Mouse (Mus musculus): ENCODE measurements around the gene Ube2m. TPM values are rescaled to one million over a fixed set of nuclear protein-coding genes. Genes with fewer than 3 reads are reported as not detected.

Gene Ube2m
- polyA plus RNA-seq, 1 experiment = 195 TPM

GRCm38 (mm10) chr7:13037366-13037765 is 709 bp downstream of the Ube2m start:
- H3K4me3 ChIP-seq (ENCODE audit: low read depth, low read length) = peak overlapping the region; percentile 82
- H3K27me3 ChIP-seq (ENCODE audit: control insufficient read depth, insufficient read depth, low read length, poor library complexity, severe bottlenecking) = no peaks in the 10 kb centered on the region
- no peak for TF ChIP-seq EP300 (IDR thresholded peaks at IDR 0.05; ENCODE audit: insufficient read depth, low read depth, low read length)
- no peak for TF ChIP-seq CTCF (IDR thresholded peaks at IDR 0.05; ENCODE audit: low read depth, low read length)
- no peak for TF ChIP-seq POLR2A (IDR thresholded peaks at IDR 0.05; ENCODE audit: insufficient read depth, low read length)
- peak overlapping the region; percentile 78 for H3K9ac ChIP-seq (ENCODE audit: low read depth, poor library complexity, severe bottlenecking)
- peak overlapping the region; percentile 55 for H3K27ac ChIP-seq (ENCODE audit: insufficient read depth, low read length)
- H3K9me3 ChIP-seq (replicated peaks; ENCODE audit: control insufficient read depth, insufficient read depth, low read length, poor library complexity, severe bottlenecking) = no peaks in the 10 kb centered on the region
- H3K36me3 ChIP-seq (ENCODE audit: control insufficient read depth, insufficient read depth, low read length, poor library complexity, severe bottlenecking) = peaks cover 16% of the 10 kb centered on the region; the same call in 1 of the 2 replicates
- H3K4me1 ChIP-seq (ENCODE audit: control insufficient read depth, insufficient read depth, low read length) = no peaks in the 10 kb centered on the region

DNA sequence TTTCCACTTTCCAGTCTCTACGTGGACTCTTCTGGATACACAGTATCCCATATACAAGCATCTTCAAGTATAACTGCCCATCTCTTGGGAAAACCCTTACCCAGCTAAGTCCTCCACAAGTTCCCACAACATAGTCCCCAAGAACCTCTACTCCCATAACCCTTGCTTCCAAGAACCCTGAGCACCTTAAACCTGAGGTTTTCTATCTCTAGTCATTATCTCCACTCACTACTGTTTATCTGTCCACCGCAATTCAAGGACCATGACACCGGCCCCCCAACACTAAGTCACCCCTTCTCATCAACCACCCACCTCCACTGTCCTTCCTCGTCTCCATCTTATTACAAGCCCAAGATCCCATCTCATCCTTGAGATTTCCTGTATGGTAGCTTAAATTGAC is 1.3 kb downstream of the Ube2m start:
- H3K36me3 ChIP-seq (ENCODE audit: control insufficient read depth, insufficient read depth, low read length, poor library complexity, severe bottlenecking) = peaks cover 21% of the 10 kb centered on the region
- H3K4me1 ChIP-seq (ENCODE audit: control insufficient read depth, insufficient read depth, low read length) = no peaks in the 10 kb centered on the region
- peak overlapping the region; percentile 78 for H3K9ac ChIP-seq (ENCODE audit: low read depth, poor library complexity, severe bottlenecking)
- H3K27ac ChIP-seq (ENCODE audit: insufficient read depth, low read length) = peak overlapping the region; percentile 55
- no peak for TF ChIP-seq POLR2A (IDR thresholded peaks at IDR 0.05; ENCODE audit: insufficient read depth, low read length)
- TF ChIP-seq EP300 (IDR thresholded peaks at IDR 0.05; ENCODE audit: insufficient read depth, low read depth, low read length) = no peak
- TF ChIP-seq CTCF (IDR thresholded peaks at IDR 0.05; ENCODE audit: low read depth, low read length) = no peak
- no peaks in the 10 kb centered on the region for H3K9me3 ChIP-seq (replicated peaks; ENCODE audit: control insufficient read depth, insufficient read depth, low read length, poor library complexity, severe bottlenecking)
- H3K4me3 ChIP-seq (ENCODE audit: low read depth, low read length) = peak overlapping the region; percentile 82
- H3K27me3 ChIP-seq (ENCODE audit: control insufficient read depth, insufficient read depth, low read length, poor library complexity, severe bottlenecking) = no peaks in the 10 kb centered on the region

GRCm38 (mm10) chr7:13035211-13035855 is 2.7 kb downstream of the Ube2m start:
- H3K27me3 ChIP-seq (ENCODE audit: control insufficient read depth, insufficient read depth, low read length, poor library complexity, severe bottlenecking) = no peaks in the 10 kb centered on the region
- H3K4me3 ChIP-seq (ENCODE audit: low read depth, low read length) = peak overlapping the region; percentile 44
- H3K27ac ChIP-seq (ENCODE audit: insufficient read depth, low read length) = peak overlapping the region; percentile 69
- peak overlapping the region; percentile 40 for H3K9ac ChIP-seq (ENCODE audit: low read depth, poor library complexity, severe bottlenecking)
- no peak for TF ChIP-seq POLR2A (IDR thresholded peaks at IDR 0.05; ENCODE audit: insufficient read depth, low read length)
- TF ChIP-seq CTCF (IDR thresholded peaks at IDR 0.05; ENCODE audit: low read depth, low read length) = no peak
- no peak for TF ChIP-seq EP300 (IDR thresholded peaks at IDR 0.05; ENCODE audit: insufficient read depth, low read depth, low read length)
- no peaks in the 10 kb centered on the region for H3K4me1 ChIP-seq (ENCODE audit: control insufficient read depth, insufficient read depth, low read length)
- H3K36me3 ChIP-seq (ENCODE audit: control insufficient read depth, insufficient read depth, low read length, poor library complexity, severe bottlenecking) = peaks cover 33% of the 10 kb centered on the region
- H3K9me3 ChIP-seq (replicated peaks; ENCODE audit: control insufficient read depth, insufficient read depth, low read length, poor library complexity, severe bottlenecking) = no peaks in the 10 kb centered on the region

DNA sequence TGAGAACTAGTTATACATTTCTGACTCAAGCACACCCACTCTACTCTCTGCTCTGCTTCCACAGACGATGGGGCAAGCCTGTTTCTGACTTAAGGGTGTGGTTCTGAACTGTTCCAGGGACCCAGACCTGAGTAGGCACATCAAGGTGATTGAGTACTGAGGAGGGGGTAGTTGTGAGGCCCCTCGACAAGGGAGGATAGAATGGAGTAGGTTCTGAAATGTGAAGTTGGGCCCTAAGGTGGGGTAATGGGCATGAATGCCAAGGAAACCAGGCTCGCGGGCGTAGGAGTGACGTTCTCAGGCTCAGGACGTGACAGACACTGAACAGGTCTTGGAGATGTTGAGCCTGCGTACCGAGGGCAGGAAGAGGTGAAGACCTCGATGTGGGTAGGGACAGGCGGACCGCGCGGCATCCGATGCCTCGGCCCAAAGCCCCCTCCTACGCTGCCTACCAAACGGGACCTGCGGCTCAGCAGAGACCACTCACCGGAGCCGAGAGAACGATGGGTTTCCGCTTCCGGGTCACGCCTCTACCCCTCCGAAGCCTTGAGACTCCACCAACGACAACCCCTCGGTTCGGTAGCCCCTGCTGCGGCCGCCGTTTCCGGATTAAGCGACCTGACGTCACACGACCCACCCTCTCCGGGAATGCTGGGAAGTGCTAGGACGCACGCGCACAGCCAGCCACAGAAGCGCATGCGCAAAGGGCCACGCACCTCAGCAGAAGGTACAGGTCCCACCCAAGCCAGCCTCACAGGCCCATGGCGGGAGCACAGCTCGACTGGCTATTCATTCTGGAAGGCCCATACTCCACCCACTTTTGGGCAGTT is 3.7 kb downstream of the Ube2m start, which contains the start of gene Chmp2a:
TSS of gene Chmp2a (minus strand) at position 660 of the 830 bp plus-strand sequence.
- Histone ChIP-seq H3K9ac (ENCODE audit: low read depth, poor library complexity, severe bottlenecking) (peak within 1 kb of the TSS; percentile 65), H3K9me3 (replicated peaks; ENCODE audit: control insufficient read depth, insufficient read depth, low read length, poor library complexity, severe bottlenecking) (no peaks in the 10 kb centered on the region), H3K27ac (ENCODE audit: insufficient read depth, low read length) (peak within 1 kb of the TSS; percentile 86), H3K27me3 (ENCODE audit: control insufficient read depth, insufficient read depth, low read length, poor library complexity, severe bottlenecking) (no peaks in the 10 kb centered on the region), H3K36me3 (ENCODE audit: control insufficient read depth, insufficient read depth, low read length, poor library complexity, severe bottlenecking) (peaks cover 42% of the 10 kb centered on the region), H3K4me1 (ENCODE audit: control insufficient read depth, insufficient read depth, low read length) (no peaks in the 10 kb centered on the region), H3K4me3 (ENCODE audit: low read depth, low read length) (peak within 1 kb of the TSS; percentile 91)
- 0 out of 2 replicates have a peak, but pooled peaks have one; percentile 18 for TF ChIP-seq EP300 (IDR thresholded peaks at IDR 0.05; ENCODE audit: insufficient read depth, low read depth, low read length)
- no peak for TF ChIP-seq CTCF (IDR thresholded peaks at IDR 0.05; ENCODE audit: low read depth, low read length)
- peak; percentile 74 for TF ChIP-seq POLR2A (IDR thresholded peaks at IDR 0.05; ENCODE audit: insufficient read depth, low read length)

GRCm38 (mm10) chr7:13033451-13034147 is 4.5 kb downstream of the Ube2m start:
- Histone ChIP-seq H3K4me1 (ENCODE audit: control insufficient read depth, insufficient read depth, low read length) (no peaks in the 10 kb centered on the region), H3K36me3 (ENCODE audit: control insufficient read depth, insufficient read depth, low read length, poor library complexity, severe bottlenecking) (peaks cover 50% of the 10 kb centered on the region), H3K27me3 (ENCODE audit: control insufficient read depth, insufficient read depth, low read length, poor library complexity, severe bottlenecking) (no peaks in the 10 kb centered on the region), H3K4me3 (ENCODE audit: low read depth, low read length) (peak overlapping the region; percentile 91), H3K9me3 (replicated peaks; ENCODE audit: control insufficient read depth, insufficient read depth, low read length, poor library complexity, severe bottlenecking) (no peaks in the 10 kb centered on the region), H3K9ac (ENCODE audit: low read depth, poor library complexity, severe bottlenecking) (peak overlapping the region; percentile 65), H3K27ac (ENCODE audit: insufficient read depth, low read length) (peak overlapping the region; percentile 86)
- TF ChIP-seq CTCF (IDR thresholded peaks at IDR 0.05; ENCODE audit: low read depth, low read length) (no peak), EP300 (IDR thresholded peaks at IDR 0.05; ENCODE audit: insufficient read depth, low read depth, low read length) (no peak), POLR2A (IDR thresholded peaks at IDR 0.05; ENCODE audit: insufficient read depth, low read length) (no peak)

Measured in ES-Bruce4 (cell line).